Mouse (Mus musculus) inflammation-experienced regulatory T-cells, adult 6 months (primary cell): Measurements from ENCODE around the gene Arhgef18. TPM values are rescaled to one million over a fixed set of nuclear protein-coding genes. Genes with fewer than 3 reads are reported as not detected.

Source experiments
- ATAC-seq: one replicate; pipeline ENCODE4 v1.8.0; 2017
- polyA plus RNA-seq, 3 experiments: library from polyadenylated mRNA; unstranded; fragments of 100-300 nt; shearing (Covaris generic); gene quantifications; one replicate each; pipeline ENCODE4 v1.2.1; 2017

Arhgef18 gene
- polyA plus RNA-seq, 3 experiments from 2014 or later = 21.3 to 30.9 (median 30.4) TPM

DNA sequence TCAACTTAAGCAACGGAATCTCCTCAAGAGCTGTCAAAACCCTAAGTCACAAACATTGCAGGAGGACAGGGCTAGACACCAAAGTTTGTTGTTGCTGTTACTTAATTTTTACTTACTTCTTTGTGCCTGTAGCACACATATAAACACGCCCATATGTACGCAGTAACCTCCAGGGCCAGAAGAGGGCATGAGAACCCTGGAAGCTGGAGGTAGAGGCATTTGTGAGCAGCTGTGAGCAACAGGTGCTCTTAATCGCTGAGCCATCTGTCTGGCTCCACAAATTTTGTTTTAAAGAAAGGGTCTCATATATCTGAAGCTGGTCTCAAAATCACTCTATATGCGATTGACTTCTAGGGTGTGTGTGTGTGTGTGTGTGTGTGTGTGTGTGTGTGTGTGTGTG is 71.5 kb downstream of the Arhgef18 start:
- ATAC-seq = no peak

DNA sequence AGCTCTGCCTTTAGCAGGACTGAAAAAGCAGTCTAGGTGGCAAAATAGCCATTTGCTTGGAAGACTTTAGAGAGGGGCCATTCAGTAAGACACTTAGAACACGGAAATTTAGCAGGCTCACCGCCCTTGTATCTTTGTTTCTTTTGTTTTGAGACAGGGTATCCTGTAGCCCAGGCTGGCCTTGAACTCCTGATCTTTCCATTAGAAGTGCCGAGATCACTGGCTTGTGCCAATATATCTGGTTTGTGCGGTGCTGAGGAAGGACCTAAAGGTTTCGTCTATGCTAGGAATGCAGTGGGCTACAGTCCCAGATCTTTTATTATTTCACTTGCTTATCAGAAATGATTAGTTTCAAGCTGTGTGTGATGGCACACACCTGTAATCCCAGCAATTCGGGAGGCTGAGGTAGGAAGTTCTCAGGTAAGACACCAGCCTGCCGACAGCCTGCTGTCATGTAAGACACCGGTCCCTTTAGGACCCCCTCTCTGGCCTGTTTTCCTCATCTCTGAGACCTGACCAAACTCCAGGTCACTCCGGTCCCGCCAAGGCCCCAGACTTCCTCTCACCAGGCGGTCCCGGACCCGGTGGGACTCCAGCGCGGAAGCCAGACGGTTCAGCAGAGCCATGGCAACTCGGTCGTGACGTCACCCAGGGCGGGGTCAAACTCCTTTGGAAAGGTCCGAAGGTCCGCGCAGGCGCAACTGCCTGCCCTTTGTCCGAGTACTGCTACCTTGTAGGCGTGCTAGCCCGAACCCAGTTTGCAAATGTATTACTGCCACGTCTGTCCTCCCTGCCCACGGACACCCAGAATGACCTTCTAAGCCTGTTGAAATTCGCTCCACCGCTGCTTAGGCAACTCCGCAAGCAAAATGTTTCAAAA is 74.4 kb downstream of the Arhgef18 start, which contains the start of gene Pex11g:
Gene Pex11g, minus strand, starts transcription at position 675 of the 880 bp plus-strand sequence.
- ATAC-seq = peak; percentile 87

DNA sequence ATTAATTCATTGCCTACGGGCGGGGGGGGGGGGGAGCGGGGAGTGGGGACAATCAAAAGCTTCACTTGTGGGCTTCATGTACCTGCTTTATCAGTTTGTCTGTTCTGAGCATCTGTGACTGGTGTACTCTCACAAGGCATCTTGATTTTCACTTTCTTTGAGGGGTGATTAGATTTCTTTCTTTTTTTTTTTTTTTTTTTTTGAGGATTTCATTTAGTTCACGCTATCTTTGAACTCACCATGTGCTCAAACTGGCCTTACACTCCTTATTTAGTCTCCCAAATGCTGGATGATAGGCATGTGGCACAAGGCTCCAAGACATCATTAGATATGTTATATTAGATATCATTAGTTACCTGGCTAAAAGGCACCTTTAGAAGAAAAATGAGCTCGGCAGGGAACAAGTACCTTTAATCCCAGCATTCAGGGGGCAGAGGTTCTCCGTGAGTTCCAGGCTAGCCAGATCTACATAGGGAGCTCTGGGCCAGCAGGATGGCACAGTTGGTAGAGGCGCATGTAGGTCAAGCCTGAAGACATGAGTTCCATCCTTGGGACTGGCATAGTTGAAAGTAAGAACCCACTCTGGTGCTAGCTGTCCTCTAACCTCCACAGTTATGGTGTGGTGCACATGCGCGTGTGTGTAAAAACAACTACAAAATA is 75.2 kb downstream of the Arhgef18 start:
- no peak for ATAC-seq

DNA sequence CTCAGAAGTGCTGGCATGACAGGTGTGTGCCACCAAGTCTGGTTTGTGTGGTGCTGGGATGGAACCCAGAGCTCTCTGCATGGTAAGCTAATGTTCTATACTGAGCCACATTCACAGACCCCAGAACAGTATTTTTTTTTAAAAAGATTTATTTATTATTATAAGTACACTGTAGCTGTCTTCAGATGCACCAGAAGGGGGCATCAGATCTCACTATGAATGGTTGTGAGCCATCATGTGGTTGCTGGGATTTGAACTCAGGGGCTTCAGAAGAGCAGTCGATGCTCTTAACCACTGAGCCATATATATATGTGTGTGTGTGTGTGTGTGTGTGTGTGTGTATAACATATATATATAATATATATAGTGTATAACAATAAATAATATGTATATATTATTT is 76.0 kb downstream of the Arhgef18 start:
- no peak for ATAC-seq

DNA sequence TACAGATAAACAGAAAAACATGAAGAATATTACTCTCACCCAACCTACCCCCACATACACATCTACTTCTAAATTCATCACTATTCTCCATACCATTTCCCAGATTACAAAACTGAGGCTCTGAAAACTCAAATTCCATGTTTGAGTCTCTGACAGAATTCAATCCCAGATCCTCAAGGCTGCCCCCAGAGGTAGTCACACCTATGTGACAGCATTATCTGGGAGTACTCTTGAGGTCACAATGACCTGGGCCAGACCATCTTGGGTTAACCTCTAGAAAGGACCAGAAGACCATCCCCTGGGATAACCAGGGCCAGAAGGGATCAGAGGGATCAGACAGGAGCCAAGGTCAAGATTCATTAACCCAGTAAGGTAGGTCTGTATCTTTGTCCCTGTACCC is 77.8 kb downstream of the Arhgef18 start, which contains the start of gene Tex45:
Gene Tex45, plus strand, starts transcription at position 301 of the 400 bp plus-strand sequence.
- no peak for ATAC-seq

DNA sequence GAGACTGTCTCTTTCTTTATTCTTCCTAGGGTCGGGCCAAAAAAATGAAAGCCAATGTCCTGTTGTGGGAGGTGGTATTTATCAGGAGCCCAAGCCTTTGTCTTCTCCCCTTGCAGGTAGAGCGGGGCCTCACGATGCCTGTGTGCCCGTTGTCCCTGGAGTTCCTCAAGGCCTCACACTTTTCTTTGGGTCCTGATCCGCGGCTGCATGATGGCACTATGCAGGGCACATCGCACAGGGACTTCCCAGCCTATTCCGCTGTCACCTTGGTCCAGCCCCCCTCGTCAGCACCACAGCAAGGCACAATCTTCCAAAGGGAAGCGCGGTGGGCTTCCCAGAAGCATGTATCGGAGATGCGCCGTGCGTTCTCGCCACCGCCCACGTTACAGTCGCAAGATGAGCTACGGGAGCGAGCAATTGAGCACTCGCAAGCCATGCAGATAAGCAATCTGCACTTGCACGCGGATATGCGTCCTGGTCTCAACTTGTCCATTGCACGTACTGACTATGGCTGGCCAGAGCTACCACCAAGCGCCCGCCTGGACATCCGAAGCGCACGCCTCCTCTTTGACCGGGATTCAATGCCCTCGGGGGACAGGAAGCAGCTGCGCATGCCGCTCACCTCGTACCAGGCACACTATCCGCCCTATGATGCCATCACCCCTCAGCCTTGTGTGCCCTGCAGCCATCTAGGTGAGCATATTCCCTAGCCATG is 83.1 kb downstream of the Arhgef18 start:
- peak; percentile 41 for ATAC-seq

DNA sequence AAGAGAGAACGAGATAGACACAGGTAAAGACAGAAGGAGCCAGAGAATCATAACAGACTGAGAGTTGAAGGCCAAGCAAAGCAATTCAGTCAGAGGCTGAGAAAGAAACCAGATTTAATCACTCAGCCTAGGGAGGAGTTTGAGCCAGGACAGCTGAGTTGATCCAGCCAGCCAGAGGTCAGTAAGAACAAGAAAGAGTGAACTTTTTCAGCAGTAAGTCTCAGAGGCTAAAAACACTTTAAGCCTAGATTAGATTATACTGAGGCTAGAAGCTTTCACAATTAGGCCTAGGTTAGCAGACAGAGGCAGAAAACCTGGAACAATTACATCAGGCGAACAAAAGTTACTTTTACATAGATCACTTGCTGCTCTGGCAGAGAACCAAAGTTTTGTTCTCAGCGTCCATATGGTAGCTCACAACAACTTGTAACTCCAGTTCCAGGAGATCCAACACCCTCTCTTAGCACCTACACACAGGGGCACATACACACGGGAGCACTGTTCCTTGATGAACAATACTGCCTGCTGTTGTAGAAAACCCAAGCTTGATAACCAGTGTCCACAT is 87.5 kb downstream of the Arhgef18 start:
- ATAC-seq = no peak

DNA sequence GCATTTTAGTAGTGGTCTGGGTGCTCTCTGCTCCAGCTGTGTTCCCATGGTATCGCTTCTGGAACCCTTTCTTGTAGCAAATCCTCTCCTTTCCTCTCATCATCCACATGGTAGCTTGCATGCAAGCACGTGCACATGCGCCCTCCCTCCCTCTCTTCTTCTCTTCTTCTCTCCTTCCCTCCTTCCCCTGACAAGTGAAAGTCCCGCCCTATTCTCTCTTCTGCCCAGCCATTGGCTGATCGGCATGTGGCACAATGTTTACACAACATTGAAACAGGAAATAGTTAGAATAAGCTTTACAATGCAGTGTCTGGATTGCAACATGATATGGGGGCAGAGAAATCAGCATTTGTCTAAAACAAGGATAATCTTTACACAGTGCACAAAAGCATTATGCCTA is 88.8 kb downstream of the Arhgef18 start:
- no peak for ATAC-seq

DNA sequence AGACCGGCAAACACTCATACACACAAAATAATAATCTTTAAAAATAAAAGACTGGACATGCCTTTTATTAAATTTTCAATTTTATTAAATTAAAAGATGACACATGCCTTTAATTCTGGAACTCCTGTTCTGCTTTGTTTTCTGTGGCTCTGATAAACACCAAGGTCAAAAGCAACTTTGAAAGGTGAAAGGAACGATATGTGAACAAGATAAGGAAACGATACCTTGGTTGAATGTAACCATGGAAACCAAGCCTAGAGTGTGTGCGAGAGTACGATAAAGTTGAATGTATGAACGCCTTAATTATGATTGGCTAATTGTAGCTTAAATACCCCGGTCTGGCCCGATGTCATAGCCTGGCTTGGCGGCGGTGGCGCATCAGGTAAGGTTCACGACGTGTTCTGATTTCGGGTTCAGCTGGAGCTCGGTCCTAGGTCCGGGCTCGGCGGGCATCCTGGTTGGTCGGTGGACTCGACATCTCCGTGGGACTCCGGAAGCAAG is 89.5 kb downstream of the Arhgef18 start:
- ATAC-seq = no peak

DNA sequence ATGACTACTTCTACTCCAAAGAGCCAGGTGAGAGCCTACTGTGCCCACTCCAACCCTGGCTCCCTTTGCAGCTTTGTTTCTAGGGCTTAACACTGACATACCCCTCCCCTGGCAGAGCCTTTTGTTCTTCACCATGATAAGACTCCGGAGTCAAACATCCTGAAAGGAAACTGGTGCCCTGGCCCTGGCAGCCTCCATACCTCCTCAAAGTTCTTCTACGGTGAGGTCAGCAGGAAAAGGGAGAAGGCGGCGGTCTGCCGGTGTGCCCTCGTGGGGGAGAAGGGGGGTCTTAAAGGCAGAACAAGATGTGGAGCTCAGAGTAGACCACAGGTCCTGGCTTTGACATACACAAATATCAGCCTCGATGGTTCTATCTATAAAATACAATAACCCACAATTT is 90.7 kb downstream of the Arhgef18 start:
- no peak for ATAC-seq

DNA sequence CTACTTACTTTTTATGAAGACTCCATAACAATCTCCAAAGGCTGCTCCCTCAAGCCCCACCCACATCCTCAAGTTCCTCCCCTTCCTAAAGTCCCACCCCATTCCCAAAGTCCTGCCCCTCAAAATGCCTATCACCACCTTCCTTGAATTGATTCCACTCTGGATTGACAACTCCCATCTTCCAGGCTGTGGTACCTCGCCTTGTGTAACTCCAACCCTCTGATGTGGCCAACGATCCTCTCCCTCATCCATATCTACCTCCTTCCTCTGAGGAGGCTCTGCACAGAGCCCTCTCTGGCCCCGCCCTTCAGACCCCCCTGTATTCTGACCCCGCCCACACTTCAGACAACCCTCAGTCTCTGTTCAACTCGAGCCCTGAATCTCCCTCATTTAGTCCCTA is 92.4 kb downstream of the Arhgef18 start:
- no peak for ATAC-seq

DNA sequence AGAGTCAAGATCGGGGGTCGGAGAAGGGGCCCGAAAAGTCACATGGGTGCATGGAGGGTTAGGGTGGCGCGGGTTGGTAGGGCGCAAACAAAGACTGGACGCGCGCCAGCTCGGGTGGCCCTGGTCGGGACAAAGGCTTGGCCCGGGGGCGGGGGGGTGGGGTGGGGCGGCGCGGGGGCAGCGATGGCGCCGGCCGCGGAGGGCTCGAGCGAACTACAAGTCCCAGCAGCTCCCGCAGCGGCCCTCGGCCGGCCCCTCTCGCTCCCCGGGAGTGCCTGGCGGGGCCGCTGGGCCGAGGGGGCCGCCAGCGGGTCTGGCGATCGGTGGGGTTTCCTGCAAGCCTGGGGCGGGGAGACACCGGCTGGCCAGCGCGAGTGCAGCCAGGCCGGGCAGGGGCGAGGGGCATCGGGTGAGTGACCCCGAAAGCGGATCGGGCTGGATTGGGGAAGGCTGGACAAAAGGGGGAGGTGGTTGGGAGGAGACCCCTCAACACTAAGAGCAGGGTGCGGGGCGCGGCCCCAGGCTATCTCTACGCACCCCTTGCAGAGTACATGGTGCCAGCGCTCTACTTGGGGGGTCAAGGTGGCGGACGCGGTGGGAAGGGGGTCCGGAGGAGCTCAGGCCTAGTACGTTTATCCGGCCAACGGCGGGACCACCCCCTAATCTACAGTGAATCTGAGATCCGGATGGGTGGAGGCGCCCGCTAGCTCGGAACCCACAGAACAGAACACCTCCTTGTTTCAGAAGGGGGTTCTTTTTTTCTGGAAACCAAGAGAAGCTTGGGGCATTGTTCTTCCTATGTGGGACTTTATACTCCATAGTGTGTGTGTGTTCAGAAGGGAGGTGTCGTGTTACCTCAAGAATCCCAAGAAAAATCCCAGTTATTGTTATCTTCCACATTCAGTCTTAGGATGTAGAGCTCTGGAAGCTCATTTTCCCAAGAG is 100.4 kb downstream of the Arhgef18 start, which contains the start of gene Zfp358:
Gene Zfp358, plus strand, starts transcription at position 238 of the 944 bp plus-strand sequence.
- peak; percentile 71 for ATAC-seq

DNA sequence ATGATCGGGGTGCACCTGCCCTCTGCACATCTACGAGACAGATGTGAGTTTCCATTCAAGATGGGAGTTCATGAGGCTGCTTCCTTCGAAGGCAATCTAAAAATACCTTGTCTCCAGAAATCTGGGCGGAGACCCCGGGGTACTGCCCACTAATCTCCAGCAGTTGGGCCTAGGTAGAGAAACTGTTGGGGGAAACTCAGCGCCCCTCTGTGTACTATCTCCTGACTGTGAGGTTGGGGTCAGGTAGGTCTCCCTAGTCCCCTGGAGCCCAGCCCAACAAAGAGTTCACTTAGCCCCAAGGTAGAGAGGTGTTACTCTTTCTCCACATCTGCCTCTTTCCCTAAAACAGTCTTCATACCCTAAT is 101.0 kb downstream of the Arhgef18 start:
- no peak for ATAC-seq

DNA sequence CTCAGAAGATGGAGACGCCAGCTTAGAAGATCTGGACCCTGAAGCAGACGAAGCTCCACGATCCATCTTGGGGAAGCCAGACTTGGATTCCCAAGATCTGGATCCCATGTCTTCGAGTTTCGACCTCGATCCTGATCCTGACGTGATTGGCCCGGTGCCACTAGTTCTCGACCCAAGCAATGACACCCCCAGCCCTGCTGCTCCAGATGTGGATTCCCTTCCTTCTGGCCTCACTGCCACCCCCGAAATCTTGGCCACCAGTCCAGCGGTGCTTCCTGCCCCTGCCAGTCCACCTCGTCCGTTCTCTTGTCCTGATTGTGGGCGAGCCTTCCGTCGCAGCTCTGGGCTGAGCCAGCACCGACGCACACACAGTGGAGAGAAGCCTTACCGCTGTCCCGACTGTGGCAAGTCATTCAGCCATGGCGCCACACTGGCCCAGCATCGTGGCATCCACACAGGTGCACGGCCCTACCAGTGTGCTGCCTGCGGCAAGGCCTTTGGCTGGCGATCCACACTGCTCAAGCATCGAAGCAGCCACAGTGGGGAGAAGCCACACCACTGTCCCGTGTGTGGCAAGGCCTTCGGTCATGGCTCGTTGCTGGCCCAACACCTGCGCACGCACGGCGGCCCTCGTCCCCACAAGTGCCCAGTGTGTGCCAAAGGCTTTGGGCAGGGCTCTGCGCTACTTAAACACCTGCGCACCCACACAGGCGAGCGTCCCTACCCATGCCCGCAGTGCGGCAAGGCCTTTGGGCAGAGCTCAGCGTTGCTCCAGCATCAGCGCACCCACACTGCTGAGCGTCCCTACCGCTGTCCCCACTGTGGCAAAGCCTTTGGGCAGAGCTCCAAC is 103.0 kb downstream of the Arhgef18 start:
- ATAC-seq = no peak

DNA sequence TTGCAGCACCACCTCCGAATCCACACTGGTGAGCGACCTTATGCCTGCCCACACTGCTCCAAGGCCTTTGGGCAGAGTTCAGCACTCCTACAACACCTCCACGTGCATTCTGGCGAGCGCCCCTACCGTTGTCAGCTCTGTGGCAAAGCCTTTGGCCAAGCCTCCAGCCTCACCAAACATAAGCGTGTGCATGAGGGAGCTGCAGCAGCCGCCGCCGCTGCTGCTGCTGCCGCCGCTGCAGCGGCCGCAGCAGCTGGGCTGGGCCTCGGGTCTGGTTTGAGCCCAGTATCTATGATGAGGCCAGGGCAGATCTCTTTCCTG is 103.6 kb downstream of the Arhgef18 start:
- ATAC-seq = no peak

DNA sequence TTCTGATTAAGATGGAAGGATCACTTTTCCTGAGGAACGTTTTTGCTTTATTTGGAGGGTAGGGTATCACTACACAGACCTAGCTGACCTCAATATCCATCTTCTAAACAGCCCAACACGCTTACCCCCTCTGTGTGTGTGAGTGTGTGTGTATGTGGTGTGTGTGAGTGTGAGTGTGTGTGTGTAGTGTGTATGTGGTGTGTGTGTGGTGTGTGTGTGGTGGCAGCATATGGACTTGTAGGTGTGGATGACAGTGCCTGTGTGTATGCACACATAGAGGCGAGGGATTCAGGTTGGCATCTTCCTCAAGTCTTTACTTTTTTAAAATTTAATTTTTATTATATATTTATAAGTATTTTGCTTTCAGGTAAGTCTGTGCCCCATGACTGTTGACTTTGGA is 105.8 kb downstream of the Arhgef18 start:
- ATAC-seq = no peak

DNA sequence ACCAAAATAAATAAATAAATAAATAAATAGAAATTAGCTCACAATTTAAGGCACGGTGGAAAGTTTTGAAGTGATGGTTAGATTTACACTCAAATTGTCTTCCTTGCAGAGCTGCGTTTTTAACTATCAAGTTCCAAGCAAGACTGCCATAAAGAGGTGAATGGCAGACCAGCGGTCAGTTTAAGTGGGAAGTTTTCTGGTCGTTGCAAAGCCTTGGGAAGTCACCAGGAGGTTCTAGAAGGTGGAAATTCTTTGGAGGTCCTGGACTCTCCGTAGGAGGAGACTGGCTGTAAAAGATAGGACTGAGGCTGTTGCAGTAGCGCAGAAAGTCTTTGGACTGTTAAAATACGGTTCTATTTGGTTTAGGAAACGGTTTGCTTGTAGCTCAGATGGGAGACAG is 106.9 kb downstream of the Arhgef18 start:
- no peak for ATAC-seq

DNA sequence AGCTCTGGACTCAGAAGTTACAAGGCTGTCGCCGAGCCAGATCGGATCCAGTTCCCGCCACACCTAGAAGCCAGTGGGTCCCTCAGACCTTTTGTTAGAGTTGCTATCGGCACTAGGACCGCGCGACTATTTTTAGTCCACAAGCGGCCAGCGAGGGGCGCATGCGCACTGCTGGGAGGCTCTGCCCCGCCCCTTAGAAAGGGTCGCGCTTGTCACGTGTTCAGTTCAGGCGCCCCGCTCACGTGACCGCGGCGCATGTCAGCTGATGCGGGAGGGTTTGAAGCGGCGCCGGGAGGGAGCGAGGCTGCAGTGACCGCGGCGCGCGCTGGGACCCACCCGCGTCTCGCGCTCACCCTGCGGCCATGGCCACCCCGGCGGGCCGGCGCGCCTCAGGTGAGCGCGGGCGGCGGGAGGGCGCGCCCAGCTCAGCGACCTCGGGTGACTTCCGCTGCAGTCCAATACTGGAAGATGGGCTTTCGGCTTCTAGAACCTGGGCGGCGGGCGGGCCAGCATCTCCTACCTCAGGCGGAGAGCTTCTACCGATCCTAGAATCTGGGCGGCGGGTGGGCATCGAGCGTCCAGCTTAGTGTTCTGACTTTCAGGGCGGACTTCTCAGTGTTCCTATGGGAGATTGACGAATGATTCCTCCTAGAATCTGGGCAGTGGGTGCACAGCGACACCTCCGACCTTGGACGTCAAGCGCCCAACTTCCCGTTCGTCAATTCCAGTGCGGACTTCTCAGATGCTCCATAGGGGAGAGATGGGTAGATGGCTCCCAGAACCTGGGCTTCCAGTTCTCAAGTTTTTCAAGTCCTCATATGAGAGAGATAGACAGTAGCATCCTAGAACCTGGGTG is 107.7 kb downstream of the Arhgef18 start, which contains the start of gene Mcoln1:
Gene Mcoln1, plus strand, starts transcription at position 223 of the 856 bp plus-strand sequence.
- peak; percentile 86 for ATAC-seq

DNA sequence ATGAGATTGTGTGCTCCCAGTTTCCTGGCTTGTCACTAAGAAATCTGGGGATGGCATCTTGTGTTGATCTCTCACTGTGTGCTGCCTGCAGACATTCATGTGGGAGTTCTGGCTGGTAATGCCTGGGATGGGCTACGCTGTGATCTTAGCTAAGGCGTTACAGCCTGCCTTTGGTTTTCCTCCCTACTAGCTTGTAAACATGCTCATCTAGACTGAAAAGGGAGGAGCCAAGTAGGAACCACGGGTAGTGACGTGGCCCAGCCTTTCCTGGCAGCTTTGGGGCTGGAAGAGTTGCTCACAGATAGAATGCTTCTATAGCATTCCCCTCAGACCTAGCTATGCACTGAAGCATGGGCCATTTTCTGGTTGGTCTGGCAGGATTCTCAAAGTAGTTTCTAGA is 109.4 kb downstream of the Arhgef18 start:
- no peak for ATAC-seq
